Mouse (Mus musculus): ENCODE results near the gene 2410015M20Rik. TPM values are rescaled to one million over a fixed set of nuclear protein-coding genes. Genes with fewer than 3 reads are reported as not detected.
"Not testable (repeated sequence)": the region's sequence is repeated elsewhere in the genome, so short reads cannot be mapped to it uniquely, and the experiment has no call there.

2410015M20Rik gene
- polyA plus RNA-seq, 1 experiment = 101 TPM

GRCm38 (mm10) chr17:56613236-56613844 is 3.8 kb upstream of the 2410015M20Rik start, which contains the start of gene Rpl36:
Gene Rpl36, plus strand, starts transcription at chr17:56613416.
- DNase-seq (ENCODE audit: low read depth in 1 of 2, low spot score in 2 of 2) = peak; percentile 79 to 89
- no peaks in the 10 kb centered on the region for H3K27me3 ChIP-seq (ENCODE audit: control insufficient read depth, insufficient read depth, low read length)
- peak within 1 kb of the TSS; percentile 70 for H3K4me3 ChIP-seq (ENCODE audit: extremely low read depth, insufficient read depth, insufficient read length)
- TF ChIP-seq POLR2A (IDR thresholded peaks at IDR 0.05; ENCODE audit: low read depth, low read length) = peak; percentile 72
- TF ChIP-seq CTCF (IDR thresholded peaks at IDR 0.05; ENCODE audit: extremely low read depth, insufficient read depth, insufficient read length, insufficient replicate concordance) = peak; percentile 96
- under 1% methylated on average over 52 of the region's 52 CpGs for WGBS
- H3K36me3 ChIP-seq (ENCODE audit: control insufficient read depth, insufficient read depth, low read length) = peaks cover 27% of the 10 kb centered on the region
- peaks cover 14% of the 10 kb centered on the region; the same call in 1 of the 2 replicates for H3K4me1 ChIP-seq (ENCODE audit: control insufficient read depth, insufficient read depth, insufficient read length)
- H3K27ac ChIP-seq (ENCODE audit: insufficient read depth, low read length) = peak within 1 kb of the TSS; percentile 74

- not testable (repeated sequence) for H3K4me3 ChIP-seq (ENCODE audit: extremely low read depth, insufficient read depth, insufficient read length); H3K27me3 ChIP-seq (ENCODE audit: control insufficient read depth, insufficient read depth, low read length); H3K27ac ChIP-seq (ENCODE audit: insufficient read depth, low read length); DNase-seq (ENCODE audit: low read depth in 1 of 2, low spot score in 2 of 2)
- Histone ChIP-seq H3K36me3 (ENCODE audit: control insufficient read depth, insufficient read depth, low read length) (peaks cover 23% of the 10 kb centered on the region), H3K4me1 (ENCODE audit: control insufficient read depth, insufficient read depth, insufficient read length) (peaks cover 14% of the 10 kb centered on the region; the same call in 1 of the 2 replicates)
- WGBS = 89% methylated on average over 10 of the region's 10 CpGs
Observed at GRCm38 (mm10) chr17:56612565-56612939, 3.0 kb upstream of the 2410015M20Rik start.

GRCm38 (mm10) chr17:56611861-56612564 is 2.4 kb upstream of the 2410015M20Rik start:
- TF ChIP-seq CTCF (IDR thresholded peaks at IDR 0.05; ENCODE audit: extremely low read depth, insufficient read depth, insufficient read length, insufficient replicate concordance) (no peak), POLR2A (IDR thresholded peaks at IDR 0.05; ENCODE audit: low read depth, low read length) (no peak)
- Histone ChIP-seq H3K27me3 (ENCODE audit: control insufficient read depth, insufficient read depth, low read length) (no peaks in the 10 kb centered on the region), H3K4me1 (ENCODE audit: control insufficient read depth, insufficient read depth, insufficient read length) (peaks cover 14% of the 10 kb centered on the region; the same call in 1 of the 2 replicates), H3K36me3 (ENCODE audit: control insufficient read depth, insufficient read depth, low read length) (peaks cover 20% of the 10 kb centered on the region), H3K27ac (ENCODE audit: insufficient read depth, low read length) (no peak overlapping the region), H3K4me3 (ENCODE audit: extremely low read depth, insufficient read depth, insufficient read length) (no peak overlapping the region)
- DNase-seq (ENCODE audit: low read depth in 1 of 2, low spot score in 2 of 2) = no peak
- 49% methylated on average over 13 of the region's 14 CpGs for WGBS

- DNase-seq (ENCODE audit: low read depth in 1 of 2, low spot score in 2 of 2) = no peak
- Histone ChIP-seq H3K27ac (ENCODE audit: insufficient read depth, low read length) (no peak overlapping the region), H3K27me3 (ENCODE audit: control insufficient read depth, insufficient read depth, low read length) (no peaks in the 10 kb centered on the region), H3K36me3 (ENCODE audit: control insufficient read depth, insufficient read depth, low read length) (peaks cover 23% of the 10 kb centered on the region), H3K4me1 (ENCODE audit: control insufficient read depth, insufficient read depth, insufficient read length) (peaks cover 14% of the 10 kb centered on the region; the same call in 1 of the 2 replicates), H3K4me3 (ENCODE audit: extremely low read depth, insufficient read depth, insufficient read length) (no peak overlapping the region)
- 84% methylated on average over 2 of the region's 2 CpGs for WGBS
- TF ChIP-seq POLR2A (IDR thresholded peaks at IDR 0.05; ENCODE audit: low read depth, low read length) (no peak), CTCF (IDR thresholded peaks at IDR 0.05; ENCODE audit: extremely low read depth, insufficient read depth, insufficient read length, insufficient replicate concordance) (no peak)
Observed at GRCm38 (mm10) chr17:56611323-56611722, 1.8 kb upstream of the 2410015M20Rik start.

- H3K4me3 ChIP-seq (ENCODE audit: extremely low read depth, insufficient read depth, insufficient read length) = 0 out of 2 replicates have a peak overlapping the region, but pooled peaks have one; percentile 15
- no peaks in the 10 kb centered on the region for H3K27me3 ChIP-seq (ENCODE audit: control insufficient read depth, insufficient read depth, low read length)
- H3K4me1 ChIP-seq (ENCODE audit: control insufficient read depth, insufficient read depth, insufficient read length) = peaks cover 7% of the 10 kb centered on the region; the same call in 1 of the 2 replicates
- TF ChIP-seq CTCF (IDR thresholded peaks at IDR 0.05; ENCODE audit: extremely low read depth, insufficient read depth, insufficient read length, insufficient replicate concordance) = no peak
- no peak for TF ChIP-seq POLR2A (IDR thresholded peaks at IDR 0.05; ENCODE audit: low read depth, low read length)
- DNase-seq (ENCODE audit: low read depth in 1 of 2, low spot score in 2 of 2) = no peak
- no peak overlapping the region for H3K27ac ChIP-seq (ENCODE audit: insufficient read depth, low read length)
- peaks cover 28% of the 10 kb centered on the region for H3K36me3 ChIP-seq (ENCODE audit: control insufficient read depth, insufficient read depth, low read length)
- 35% methylated on average over 5 of the region's 5 CpGs for WGBS
Observed at GRCm38 (mm10) chr17:56608699-56609098, 872 bp downstream of the 2410015M20Rik start.

GRCm38 (mm10) chr17:56607521-56608062 is 2.0 kb downstream of the 2410015M20Rik start:
- H3K4me3 ChIP-seq (ENCODE audit: extremely low read depth, insufficient read depth, insufficient read length) = no peak overlapping the region
- no peaks in the 10 kb centered on the region for H3K27me3 ChIP-seq (ENCODE audit: control insufficient read depth, insufficient read depth, low read length)
- TF ChIP-seq CTCF (IDR thresholded peaks at IDR 0.05; ENCODE audit: extremely low read depth, insufficient read depth, insufficient read length, insufficient replicate concordance) (no peak), POLR2A (IDR thresholded peaks at IDR 0.05; ENCODE audit: low read depth, low read length) (no peak)
- WGBS = 95% methylated on average over 3 of the region's 3 CpGs
- peaks cover 38% of the 10 kb centered on the region for H3K36me3 ChIP-seq (ENCODE audit: control insufficient read depth, insufficient read depth, low read length)
- no peak for DNase-seq (ENCODE audit: low read depth in 1 of 2, low spot score in 2 of 2)
- peaks cover 7% of the 10 kb centered on the region; the same call in 1 of the 2 replicates for H3K4me1 ChIP-seq (ENCODE audit: control insufficient read depth, insufficient read depth, insufficient read length)
- no peak overlapping the region for H3K27ac ChIP-seq (ENCODE audit: insufficient read depth, low read length)

Measured in spleen, adult 2 months (tissue).